Mouse (Mus musculus) limb, embryonic 10.5 days (tissue): Measurements from ENCODE around the gene Sox21. TPM values are rescaled to one million over a fixed set of nuclear protein-coding genes. Genes with fewer than 3 reads are reported as not detected.

ENCODE experiments used
- DNase-seq: peaks from one replicate; pipeline ENCODE4 v3.0.0-alpha.2; 2017; ENCODE audit warnings: low spot score
- H3K27ac ChIP-seq: fragments of 300-500 bp; sonication (generic); 2 replicates; pipeline ENCODE4 v1.5.1; 2016; ENCODE audit warnings: mild to moderate bottlenecking
- H3K27me3 ChIP-seq: fragments of 300-500 bp; sonication (generic); 2 replicates; pipeline ENCODE4 v1.6.1; 2016; ENCODE audit warnings: low read depth, mild to moderate bottlenecking; ENCODE audit not compliant: poor library complexity, severe bottlenecking
- H3K36me3 ChIP-seq: fragments of 300-500 bp; sonication (generic); 2 replicates; pipeline ENCODE4 v1.6.1; 2016; ENCODE audit warnings: mild to moderate bottlenecking, moderate library complexity
- H3K4me1 ChIP-seq: fragments of 300-500 bp; sonication (generic); 2 replicates; pipeline ENCODE4 v1.6.1; 2016
- H3K4me3 ChIP-seq: fragments of 300-500 bp; sonication (generic); 2 replicates; pipeline ENCODE4 v1.5.1; 2016; ENCODE audit warnings: mild to moderate bottlenecking, moderate library complexity
- H3K9me3 ChIP-seq: fragments of 300-500 bp; sonication (generic); replicated peaks from 2 replicates; pipeline ENCODE4 v1.6.1; 2016; ENCODE audit warnings: mild to moderate bottlenecking
- WGBS: fragments of 180-500 bp; shearing (Covaris S2); methylation state at CpG from one replicate; pipeline ENCODE4 v1.1.7; 2016; 5-methylcytosine and 5-hydroxymethylcytosine counted together
- microRNA-seq: library from miRNA; unstranded; fragments of <30 nt; microRNA quantifications from one replicate; pipeline ENCODE4, GENCODE M21; 2017
- polyA plus RNA-seq: library from polyadenylated mRNA; unstranded; fragments of >200 nt; fragmentation: Nextera tagmentation; extraction: Ambion mirVana; gene quantifications from 2 replicates; pipeline ENCODE4 v1.2.1, GENCODE M21; 2016

The Sox21 gene
- polyA plus RNA-seq, 1 experiment from 2014 or later: 0.13 TPM

- Histone ChIP-seq H3K36me3 (no peaks in the 10 kb centered on the region), H3K27ac (no peak overlapping the region), H3K4me1 (no peaks in the 10 kb centered on the region), H3K9me3 (no peaks in the 10 kb centered on the region), H3K4me3 (no peak overlapping the region), H3K27me3 (0 out of 2 replicates have a peak, but pooled peaks cover 9% of the 10 kb centered on the region)
- no peak for DNase-seq
- WGBS: 29% methylated on average over 5 of the region's 5 CpGs
These were observed 27.2 kb downstream of the Sox21 start for GRCm38 (mm10) chr14:118209642-118210041.

- Histone ChIP-seq H3K27ac (no peak overlapping the region), H3K4me1 (no peaks in the 10 kb centered on the region), H3K4me3 (no peak overlapping the region), H3K36me3 (no peaks in the 10 kb centered on the region), H3K9me3 (0 out of 2 replicates have a peak, but pooled peaks cover 2% of the 10 kb centered on the region), H3K27me3 (0 out of 2 replicates have a peak, but pooled peaks cover under 1% of the 10 kb centered on the region)
- DNase-seq: no peak
- 89% methylated on average over 3 of the region's 3 CpGs for WGBS
These were observed 29.5 kb downstream of the Sox21 start for GRCm38 (mm10) chr14:118207347-118207746.

GRCm38 (mm10) chr14:118203031-118203430 lies 33.8 kb downstream of the Sox21 start:
- DNase-seq: no peak
- Histone ChIP-seq H3K36me3 (no peaks in the 10 kb centered on the region), H3K4me3 (no peak overlapping the region), H3K4me1 (no peaks in the 10 kb centered on the region), H3K9me3 (0 out of 2 replicates have a peak, but pooled peaks cover 2% of the 10 kb centered on the region), H3K27me3 (no peaks in the 10 kb centered on the region), H3K27ac (no peak overlapping the region)
- WGBS: 72% methylated on average over 7 of the region's 7 CpGs

- no peaks in the 10 kb centered on the region for H3K36me3 ChIP-seq
- no peaks in the 10 kb centered on the region for H3K4me1 ChIP-seq
- no peak for DNase-seq
- H3K27me3 ChIP-seq: 0 out of 2 replicates have a peak, but pooled peaks cover 4% of the 10 kb centered on the region
- H3K4me3 ChIP-seq: no peak overlapping the region
- WGBS: 88% methylated on average over 5 of the region's 5 CpGs
- H3K27ac ChIP-seq: no peak overlapping the region
- H3K9me3 ChIP-seq: 0 out of 2 replicates have a peak, but pooled peaks cover 2% of the 10 kb centered on the region
These were observed 34.8 kb downstream of the Sox21 start for GRCm38 (mm10) chr14:118202006-118202405.

- H3K4me1 ChIP-seq: no peaks in the 10 kb centered on the region
- no peak for DNase-seq
- H3K27me3 ChIP-seq: 0 out of 2 replicates have a peak, but pooled peaks cover 5% of the 10 kb centered on the region
- H3K4me3 ChIP-seq: no peak overlapping the region
- 0 out of 2 replicates have a peak, but pooled peaks cover 2% of the 10 kb centered on the region for H3K9me3 ChIP-seq
- no peaks in the 10 kb centered on the region for H3K36me3 ChIP-seq
- 94% methylated on average over 3 of the region's 3 CpGs for WGBS
- no peak overlapping the region for H3K27ac ChIP-seq
These were observed 36.1 kb downstream of the Sox21 start for GRCm38 (mm10) chr14:118200731-118201130.

GRCm38 (mm10) chr14:118197063-118197462 lies 39.8 kb downstream of the Sox21 start:
- DNase-seq: no peak
- Histone ChIP-seq H3K4me1 (no peaks in the 10 kb centered on the region), H3K36me3 (no peaks in the 10 kb centered on the region), H3K27me3 (peaks cover 42% of the 10 kb centered on the region), H3K9me3 (no peaks in the 10 kb centered on the region), H3K27ac (no peak overlapping the region), H3K4me3 (no peak overlapping the region)
- WGBS: 78% methylated on average over 12 of the region's 12 CpGs

- Histone ChIP-seq H3K4me3 (no peak overlapping the region), H3K4me1 (no peaks in the 10 kb centered on the region), H3K27ac (no peak overlapping the region), H3K9me3 (no peaks in the 10 kb centered on the region), H3K27me3 (peaks cover 43% of the 10 kb centered on the region), H3K36me3 (no peaks in the 10 kb centered on the region)
- 77% methylated on average over 13 of the region's 13 CpGs for WGBS
- no peak for DNase-seq
These were observed 42.5 kb downstream of the Sox21 start for GRCm38 (mm10) chr14:118194219-118194914.

GRCm38 (mm10) chr14:118193663-118194062 lies 43.2 kb downstream of the Sox21 start:
- 58% methylated on average over 10 of the region's 10 CpGs for WGBS
- no peak overlapping the region for H3K4me3 ChIP-seq
- no peaks in the 10 kb centered on the region for H3K4me1 ChIP-seq
- no peaks in the 10 kb centered on the region for H3K9me3 ChIP-seq
- H3K27ac ChIP-seq: no peak overlapping the region
- no peak for DNase-seq
- H3K27me3 ChIP-seq: peaks cover 43% of the 10 kb centered on the region
- H3K36me3 ChIP-seq: no peaks in the 10 kb centered on the region

- 47% methylated on average over 10 of the region's 10 CpGs for WGBS
- no peak overlapping the region for H3K27ac ChIP-seq
- H3K4me1 ChIP-seq: no peaks in the 10 kb centered on the region
- DNase-seq: no peak
- H3K4me3 ChIP-seq: no peak overlapping the region
- no peaks in the 10 kb centered on the region for H3K9me3 ChIP-seq
- peaks cover 43% of the 10 kb centered on the region for H3K27me3 ChIP-seq
- H3K36me3 ChIP-seq: no peaks in the 10 kb centered on the region
These were observed 43.7 kb downstream of the Sox21 start for GRCm38 (mm10) chr14:118193001-118193628.

GRCm38 (mm10) chr14:118191442-118191841 lies 45.4 kb downstream of the Sox21 start:
- WGBS: 90% methylated on average over 9 of the region's 9 CpGs
- Histone ChIP-seq H3K27ac (no peak overlapping the region), H3K36me3 (no peaks in the 10 kb centered on the region), H3K4me3 (no peak overlapping the region), H3K27me3 (peaks cover 39% of the 10 kb centered on the region), H3K4me1 (no peaks in the 10 kb centered on the region), H3K9me3 (no peaks in the 10 kb centered on the region)
- no peak for DNase-seq

Small RNA genes within 50 kb of the gene (microRNA-seq; reads per million reads assigned to microRNA genes)
- not detected for gene Mir6241

Other genes with a start within 250 kb of the Sox21 start
- gene Dct, start 184.8 kb downstream of the Sox21 start, polyA plus RNA-seq: 1.6 and 2.2 TPM in 2 replicates
- 32.5 and 36.0 TPM in 2 replicates for gene Tgds, start 104.3 kb downstream of the Sox21 start, polyA plus RNA-seq
- 43.0 and 49.6 TPM in 2 replicates for gene Gpr180, start 99.9 kb downstream of the Sox21 start, polyA plus RNA-seq
- gene Gm9376, start 29.9 kb upstream of the Sox21 start, polyA plus RNA-seq: not detected in 2 replicates